Mouse (Mus musculus) ES-E14 (cell line): ENCODE measurements at regions not wholly inside any gene's neighbourhood (a gene's known extent, or its start where the extent isn't known, plus 50 kb on each side); places are given as distances from the start of the nearest gene placed in this dataset.

Source experiments
- DNase-seq: peaks from one replicate; pipeline ENCODE4 v3.0.0-alpha.2; 2013; ENCODE audit warnings: low read depth, low spot score
- H3K27ac ChIP-seq: 2 replicates; pipeline ENCODE4 v1.5.1; 2012; ENCODE audit warnings: low read depth, mild to moderate bottlenecking, low read length, moderate library complexity, mixed read lengths; ENCODE audit not compliant: poor library complexity, insufficient read depth, severe bottlenecking
- H3K36me3 ChIP-seq: 2 replicates; pipeline ENCODE4 v1.6.1; 2012; ENCODE audit warnings: mild to moderate bottlenecking, low read length, moderate library complexity, mixed read lengths; ENCODE audit not compliant: control insufficient read depth, poor library complexity, insufficient read depth, severe bottlenecking
- H3K4me1 ChIP-seq, 2 experiments: fragments of 150-350 bp in 1 of 2; sonication (generic) in 1 of 2; 2 replicates each; pipeline ENCODE4 v1.6.1; 2012; ENCODE audit warnings: low read length in 2 of 2, mild to moderate bottlenecking in 1 of 2, mixed read lengths in 1 of 2; ENCODE audit not compliant: control insufficient read depth in 2 of 2, insufficient read depth in 2 of 2, poor library complexity in 1 of 2
- H3K4me3 ChIP-seq, 2 experiments: fragments of 150-350 bp in 1 of 2; sonication (generic) in 1 of 2; 2 replicates each; pipeline ENCODE4 v1.5.1; 2012; ENCODE audit warnings: low read length in 2 of 2, low read depth in 1 of 2, mild to moderate bottlenecking in 1 of 2, mixed read lengths in 1 of 2; ENCODE audit not compliant: insufficient read depth in 1 of 2, poor library complexity in 1 of 2, severe bottlenecking in 1 of 2
- H3K9ac ChIP-seq: 2 replicates; pipeline ENCODE4 v1.6.1; 2012; ENCODE audit warnings: low read depth, mild to moderate bottlenecking, low read length, mixed read lengths; ENCODE audit not compliant: poor library complexity, insufficient read depth, severe bottlenecking
- H3K9me3 ChIP-seq: fragments of 150-350 bp; sonication (generic); 2 replicates; pipeline ENCODE4 v1.6.1; 2012; ENCODE audit warnings: low read depth, mild to moderate bottlenecking, low read length; ENCODE audit not compliant: control insufficient read depth, insufficient read depth
- CHD2 ChIP-seq: IDR thresholded peaks from 2 replicates; pipeline ENCODE4 v1.6.1; 2014; ENCODE audit warnings: mild to moderate bottlenecking, low read depth, low read length, inconsistent platforms
- HCFC1 ChIP-seq: IDR thresholded peaks from 2 replicates; pipeline ENCODE4 v1.6.1; 2012; ENCODE audit warnings: low read length, inconsistent platforms, borderline replicate concordance; ENCODE audit not compliant: insufficient read depth
- MAFK ChIP-seq: IDR thresholded peaks from 2 replicates; pipeline ENCODE4 v1.6.1; 2014; ENCODE audit warnings: mild to moderate bottlenecking, low read depth, low read length, inconsistent platforms; ENCODE audit not compliant: insufficient read depth
- ZC3H11A ChIP-seq: IDR thresholded peaks from 2 replicates; pipeline ENCODE4 v1.6.1; 2012; ENCODE audit warnings: low read depth, mild to moderate bottlenecking, inconsistent platforms, low read length, borderline replicate concordance
- ZNF384 ChIP-seq: IDR thresholded peaks from 2 replicates; pipeline ENCODE4 v1.6.1; 2012; ENCODE audit warnings: low read depth, low read length, inconsistent platforms
- in situ Hi-C, 2 experiments: fragments of 600-800 bp; cut with MboI; formaldehyde crosslinking; loops; one replicate each; pipeline ENCODE4 v1.15.1; 2025; ENCODE audit warnings: low sequenced_read_pairs in 2 of 2, inconsistent platforms in 1 of 2; ENCODE audit not compliant: unreplicated experiment in 2 of 2

DNA sequence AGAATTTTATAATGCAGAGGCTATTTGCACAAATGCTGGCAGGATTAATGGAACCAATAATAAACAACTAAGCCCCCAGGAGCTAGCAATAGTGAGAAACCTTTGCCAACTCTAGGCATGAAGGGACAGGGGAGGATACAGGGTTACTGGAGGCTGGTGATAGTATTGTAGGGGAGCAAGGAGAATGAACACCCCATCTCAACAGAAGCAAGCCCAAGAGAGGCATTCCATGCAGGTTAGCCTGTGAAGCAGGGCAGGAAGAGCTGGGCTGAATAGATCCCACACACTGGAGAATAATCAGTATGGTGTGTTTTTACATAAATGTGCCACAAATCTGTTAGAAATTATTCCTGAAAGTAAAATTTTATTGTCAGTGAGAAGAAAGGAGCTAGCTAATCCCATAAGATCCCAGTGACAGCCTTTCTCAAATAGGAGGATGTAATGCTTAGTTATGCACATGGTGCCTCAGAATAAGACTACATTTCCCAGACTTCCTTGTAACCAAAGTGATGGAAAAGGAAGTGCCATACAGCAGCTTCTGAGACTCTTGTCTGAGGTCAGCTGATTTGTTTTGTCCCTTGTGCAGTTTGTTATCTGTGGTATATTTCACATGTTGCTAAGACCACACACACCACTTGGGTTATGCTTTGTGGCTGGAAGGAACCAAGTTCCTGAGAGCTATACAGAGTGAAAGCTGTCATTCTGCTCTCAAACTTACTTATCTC is 111.1 kb downstream of the Ccdc71l start:
- no peaks in the 10 kb centered on the region for H3K36me3 ChIP-seq
- no peaks in the 10 kb centered on the region for H3K9me3 ChIP-seq
- H3K9ac ChIP-seq = no peak overlapping the region
- H3K4me1 ChIP-seq = no peaks in the 10 kb centered on the region
- no peak overlapping the region for H3K27ac ChIP-seq
- no peak for DNase-seq
- H3K4me3 ChIP-seq = no peak overlapping the region
- TF ChIP-seq MAFK (no peak), ZC3H11A (no peak), ZNF384 (no peak), HCFC1 (no peak), CHD2 (no peak)
- in situ Hi-C loops = no loop called here

DNA sequence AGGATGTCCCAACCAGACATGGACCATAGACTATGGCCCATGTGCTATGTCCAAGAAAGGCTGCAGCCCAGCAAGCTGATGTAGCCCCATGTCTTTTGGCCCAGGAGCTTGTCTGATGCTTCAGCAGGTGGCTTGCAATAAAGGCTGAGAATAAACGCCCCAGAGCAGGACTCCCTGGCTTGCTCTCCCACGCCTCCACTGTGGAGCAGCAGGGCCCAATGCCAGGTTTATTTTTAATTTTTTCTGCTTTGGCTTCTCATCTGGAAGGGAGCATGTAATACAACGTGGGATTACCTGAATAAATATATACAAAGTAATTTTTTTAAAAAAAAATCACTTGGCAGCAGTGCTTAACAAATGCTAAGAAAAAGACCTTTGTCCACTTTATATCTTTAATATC is 125.7 kb downstream of the Ccdc71l start:
- DNase-seq = no peak
- in situ Hi-C loops = no loop called here
- Histone ChIP-seq H3K36me3 (no peaks in the 10 kb centered on the region), H3K9me3 (no peaks in the 10 kb centered on the region), H3K27ac (no peak overlapping the region), H3K4me1 (no peaks in the 10 kb centered on the region), H3K4me3 (no peak overlapping the region), H3K9ac (no peak overlapping the region)
- TF ChIP-seq MAFK (no peak), CHD2 (no peak), ZNF384 (no peak), ZC3H11A (no peak), HCFC1 (no peak)

DNA sequence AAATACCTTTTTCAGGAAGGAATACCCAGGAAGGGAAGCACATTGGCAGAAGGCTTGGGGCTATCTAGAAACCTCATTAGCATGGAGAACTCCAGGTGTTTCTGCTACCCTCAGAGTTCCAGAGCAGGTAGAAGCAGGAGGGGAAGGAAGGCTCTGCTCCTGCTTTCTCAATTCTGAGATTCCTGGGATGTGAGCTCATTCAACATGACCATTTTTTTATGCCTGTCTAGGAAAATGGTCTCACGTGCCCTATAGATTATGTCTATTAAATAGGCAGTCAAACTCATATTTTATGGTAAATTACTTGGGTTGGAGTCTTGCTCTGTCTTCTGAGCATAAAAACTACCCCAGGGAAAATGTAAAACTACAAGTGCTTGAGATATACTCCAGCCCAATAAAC is 130.2 kb downstream of the Ccdc71l start:
- Histone ChIP-seq H3K9ac (no peak overlapping the region), H3K36me3 (no peaks in the 10 kb centered on the region), H3K4me1 (no peaks in the 10 kb centered on the region), H3K4me3 (no peak overlapping the region), H3K27ac (no peak overlapping the region), H3K9me3 (no peaks in the 10 kb centered on the region)
- DNase-seq = no peak
- TF ChIP-seq MAFK (no peak), CHD2 (no peak), ZC3H11A (no peak), ZNF384 (no peak), HCFC1 (no peak)
- in situ Hi-C loops = no loop called here

DNA sequence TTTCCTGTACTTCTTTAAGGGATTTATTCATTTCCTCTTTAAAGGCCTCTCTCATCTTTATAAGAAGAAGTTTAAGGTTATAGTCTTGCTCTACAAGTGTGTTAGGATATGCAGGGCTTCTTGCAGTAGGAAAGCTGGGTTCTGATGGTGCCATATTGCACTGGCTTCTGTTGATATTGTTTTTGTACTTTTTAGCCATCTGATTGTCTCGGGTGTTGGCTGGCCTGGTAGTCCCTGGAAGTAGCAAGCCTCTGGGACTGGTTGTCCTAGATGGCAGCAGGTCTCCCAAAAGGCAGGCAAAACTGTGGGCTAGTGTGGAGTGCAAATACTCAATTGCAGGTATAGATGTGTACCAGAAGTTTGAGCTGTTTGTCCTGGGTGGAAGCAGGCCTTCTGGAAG is 147.1 kb downstream of the Ccdc71l start:
- TF ChIP-seq ZNF384 = no peak
- no peak for TF ChIP-seq MAFK
- TF ChIP-seq ZC3H11A = no peak
- TF ChIP-seq CHD2 = no peak
- TF ChIP-seq HCFC1 = no peak
- in situ Hi-C loops = no loop called here
- H3K36me3 ChIP-seq = no peaks in the 10 kb centered on the region
- H3K4me1 ChIP-seq = no peaks in the 10 kb centered on the region
- no peak for DNase-seq
- H3K9ac ChIP-seq = no peak overlapping the region
- H3K4me3 ChIP-seq = no peak overlapping the region
- no peak overlapping the region for H3K27ac ChIP-seq
- no peaks in the 10 kb centered on the region for H3K9me3 ChIP-seq

DNA sequence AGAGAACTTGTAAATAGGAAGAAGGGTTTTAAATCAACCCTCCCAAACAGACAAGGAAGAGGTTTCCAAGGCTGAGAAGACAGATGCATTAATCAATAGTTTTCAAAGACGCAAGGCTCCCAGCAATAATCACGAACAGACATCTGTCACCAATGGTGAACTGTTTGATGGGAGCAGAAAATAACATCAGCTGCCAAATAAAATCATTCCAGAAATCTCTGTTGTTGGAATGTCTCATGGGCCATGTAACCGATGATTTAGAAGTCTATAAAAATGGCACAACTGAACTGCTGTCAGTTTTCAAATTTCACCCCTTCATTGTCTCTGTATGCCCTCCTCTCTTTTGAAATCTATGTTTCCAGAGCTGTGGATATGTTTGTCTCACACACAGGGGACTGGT is 152.7 kb downstream of the Ccdc71l start:
- no peak overlapping the region for H3K9ac ChIP-seq
- TF ChIP-seq CHD2 (no peak), ZC3H11A (no peak), HCFC1 (no peak)
- no peak for DNase-seq
- no peak overlapping the region for H3K27ac ChIP-seq
- no peak overlapping the region for H3K4me3 ChIP-seq
- H3K4me1 ChIP-seq = no peaks in the 10 kb centered on the region
- H3K36me3 ChIP-seq = no peaks in the 10 kb centered on the region
- no peaks in the 10 kb centered on the region for H3K9me3 ChIP-seq
- in situ Hi-C loops = no loop called here
